In the genomic region with DNA sequence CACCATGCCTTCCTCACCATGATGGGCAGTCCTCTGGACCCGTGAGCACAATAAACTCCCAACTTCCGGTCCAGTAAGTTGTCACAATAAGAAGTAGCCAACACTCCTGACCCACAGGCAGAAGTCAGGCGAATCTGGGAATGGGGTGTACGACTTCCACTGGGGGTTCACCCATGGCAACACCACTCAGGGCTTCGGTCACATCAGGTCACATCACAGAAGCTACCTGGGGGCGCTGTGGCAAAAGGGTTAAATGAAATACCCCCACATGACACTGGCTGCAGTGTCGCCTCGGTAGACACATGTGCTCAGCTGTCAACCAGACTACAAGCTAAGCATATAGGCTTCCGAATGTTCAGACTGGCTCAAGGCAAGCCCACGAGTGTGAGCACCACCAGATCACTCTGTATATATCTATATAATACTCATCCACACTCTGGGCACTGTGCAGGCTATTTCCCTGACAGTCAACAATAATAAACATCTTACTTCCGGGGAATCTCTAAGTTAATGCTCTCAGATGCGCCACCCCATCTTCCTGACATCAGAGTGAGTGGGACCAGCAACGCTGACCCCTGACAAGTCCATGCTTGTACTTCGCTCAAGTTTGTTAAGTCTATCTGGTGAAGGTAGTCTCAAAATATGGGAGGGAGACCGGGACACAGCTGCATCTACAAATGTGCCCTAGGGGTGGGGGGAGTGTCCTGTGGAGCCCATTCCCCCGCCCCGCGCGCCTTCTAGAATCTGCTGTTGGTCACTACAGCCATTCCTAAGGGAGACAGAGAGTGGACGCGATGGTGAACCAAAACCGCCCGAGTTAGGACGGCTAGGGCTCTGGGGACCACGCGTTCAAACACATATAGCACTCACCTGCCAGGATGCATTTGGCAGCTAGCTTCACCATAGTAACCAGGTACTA, we compare ENCODE assay signal across 8 mouse cellular contexts. TPM values are rescaled to one million over a fixed set of nuclear protein-coding genes. Genes with fewer than 3 reads are reported as not detected.
DNase-seq lines count a peak whose midpoint lies in the region; ATAC-seq lines count a peak whose summit lies in the region.

No protein-coding gene starts in this region.

- H3K9me3 ChIP-seq in embryonic facial prominence, embryonic 11.5 days (replicated peaks; ENCODE audit: control insufficient read depth, low read length), result no peaks in the 10 kb centered on the region
- H3K9me3 ChIP-seq in hindbrain, embryonic 14.5 days (ENCODE audit: control insufficient read depth, low read length), result no peaks in the 10 kb centered on the region

- peak overlapping the region; percentile 87 for H3K4me2 ChIP-seq in embryonic facial prominence, embryonic 11.5 days (ENCODE audit: low read depth, low read length)
- H3K4me2 ChIP-seq in hindbrain, embryonic 14.5 days (replicated peaks), result peak overlapping the region; percentile 96

- no peaks in the 10 kb centered on the region for H3K27me3 ChIP-seq in embryonic facial prominence, embryonic 11.5 days (ENCODE audit: control insufficient read depth, insufficient read depth, low read length)
- no peaks in the 10 kb centered on the region for H3K27me3 ChIP-seq in hindbrain, embryonic 14.5 days (ENCODE audit: control insufficient read depth, insufficient read depth, low read length)

- ATAC-seq in embryonic facial prominence, embryonic 11.5 days (replicated peaks; ENCODE audit: insufficient number of reproducible peaks, low FRiP score, low TSS enrichment, low read depth), result no peak; the same call in 1 of the 2 replicates
- no peak for ATAC-seq in hindbrain, embryonic 14.5 days (ENCODE audit: low FRiP score)

- peak overlapping the region; percentile 53 for H3K4me3 ChIP-seq in embryonic facial prominence, embryonic 11.5 days (ENCODE audit: low read depth, low read length)
- H3K4me3 ChIP-seq in hindbrain, embryonic 14.5 days (replicated peaks; ENCODE audit: low read length), result peak overlapping the region; percentile 65

- DNase-seq in retina, postnatal 1 day, result peak; percentile 43
- DNase-seq in retina, embryonic 14.5 days (ENCODE audit: low spot score), result no peak
- no peak for DNase-seq in embryonic facial prominence, embryonic 11.5 days (ENCODE audit: low spot score)
- DNase-seq in hindbrain, embryonic 14.5 days (ENCODE audit: low spot score), result no peak
- peak; percentile 41 for DNase-seq in lung, postnatal 10 days
- no peak for DNase-seq in frontal cortex, postnatal 36 days (ENCODE audit: low spot score in 2 of 2)
- DNase-seq in ovary, postnatal 36 days (ENCODE audit: low spot score), result no peak
- no peak for DNase-seq in right cerebral cortex, postnatal 14 days

- no peak overlapping the region for H3K27ac ChIP-seq in embryonic facial prominence, embryonic 11.5 days (replicated peaks; ENCODE audit: low read depth, low read length)
- H3K27ac ChIP-seq in hindbrain, embryonic 14.5 days, result peak overlapping the region; percentile 66; the same call in 1 of the 2 replicates

- H3K4me1 ChIP-seq in embryonic facial prominence, embryonic 11.5 days (ENCODE audit: control insufficient read depth, insufficient read depth, low read length), result no peaks in the 10 kb centered on the region
- H3K4me1 ChIP-seq in hindbrain, embryonic 14.5 days (replicated peaks; ENCODE audit: control insufficient read depth, insufficient read depth, low read length), result peaks cover 21% of the 10 kb centered on the region

- WGBS in embryonic facial prominence, embryonic 11.5 days, result 27% methylated on average over 26 of the region's 26 CpGs
- 23% methylated on average over 26 of the region's 26 CpGs for WGBS in hindbrain, embryonic 14.5 days

- H3K36me3 ChIP-seq in embryonic facial prominence, embryonic 11.5 days (replicated peaks; ENCODE audit: control insufficient read depth, insufficient read depth, low read depth, low read length), result no peaks in the 10 kb centered on the region
- no peaks in the 10 kb centered on the region for H3K36me3 ChIP-seq in hindbrain, embryonic 14.5 days (replicated peaks; ENCODE audit: control insufficient read depth, insufficient read depth)

- peak overlapping the region; percentile 70 for H3K9ac ChIP-seq in embryonic facial prominence, embryonic 11.5 days (replicated peaks; ENCODE audit: low read length)
- H3K9ac ChIP-seq in hindbrain, embryonic 14.5 days, result peak overlapping the region; percentile 80

RNA-seq across cellular contexts. Expression of a gene that starts 0.7 kb away (rescaled TPM):
- polyA plus RNA-seq in embryonic facial prominence, embryonic 11.5 days (2014; fragmentation: Nextera tagmentation; extraction: Ambion mirVana), result 111 and 115 TPM in 2 replicates
- polyA plus RNA-seq in hindbrain, embryonic 14.5 days (2014; fragmentation: Nextera tagmentation; extraction: Ambion mirVana), result 105 and 108 TPM in 2 replicates

RNA-seq across cellular contexts. Expression of a gene that starts 33.0 kb away (rescaled TPM):
- polyA plus RNA-seq in embryonic facial prominence, embryonic 11.5 days (2014; fragmentation: Nextera tagmentation; extraction: Ambion mirVana), result 0.22 TPM in 1 of 2 replicates, not detected in the other
- 6.8 and 8.7 TPM in 2 replicates for polyA plus RNA-seq in hindbrain, embryonic 14.5 days (2014; fragmentation: Nextera tagmentation; extraction: Ambion mirVana)

RNA-seq across cellular contexts. Expression of a gene that starts 53.3 kb away (rescaled TPM):
- polyA plus RNA-seq in embryonic facial prominence, embryonic 11.5 days (2014; fragmentation: Nextera tagmentation; extraction: Ambion mirVana), result 0.18 and 0.25 TPM in 2 replicates
- polyA plus RNA-seq in hindbrain, embryonic 14.5 days (2014; fragmentation: Nextera tagmentation; extraction: Ambion mirVana), result 14.7 and 15.4 TPM in 2 replicates

Comparison
In these comparisons a context has a peak if more than half of its experiments do, and no peak if none do; other contexts are left out.
1. DNase-seq: peak in retina, postnatal 1 day (single experiment) and lung, postnatal 10 days (single experiment); none in retina, embryonic 14.5 days (single experiment), embryonic facial prominence, embryonic 11.5 days (single experiment), hindbrain, embryonic 14.5 days (single experiment), frontal cortex, postnatal 36 days (0 of 2), ovary, postnatal 36 days (single experiment) and right cerebral cortex, postnatal 14 days (single experiment).
2. RNA of a gene that starts 53.3 kb away (polyA plus RNA-seq): 14.7 to 15.4 TPM in hindbrain, embryonic 14.5 days; 0.18 to 0.25 TPM in embryonic facial prominence, embryonic 11.5 days; every median in the first group is over 10 times any median in the second.